In genomic region chr6:142507785-142508162, GRCm38 (mm10) we compare ENCODE assay signal across 8 mouse cellular contexts. TPM values are rescaled to one million over a fixed set of nuclear protein-coding genes. Genes with fewer than 3 reads are reported as not detected.
DNase-seq lines count a peak whose midpoint lies in the region; ATAC-seq and TF ChIP-seq lines count a peak whose summit lies in the region.

Gene Ldhb, minus strand, starts transcription at chr6:142507957.

- H3K4me2 ChIP-seq in neural tube, embryonic 14.5 days (ENCODE audit: low read depth, low read length), result peak within 1 kb of the TSS; percentile 70

- peak within 1 kb of the TSS; percentile 73 for H3K9ac ChIP-seq in neural tube, embryonic 14.5 days (replicated peaks; ENCODE audit: low read depth, low read length)

- peak; percentile 97 for DNase-seq in NIH3T3 (ENCODE audit: low read depth)
- DNase-seq in cerebellum, adult 9-10 months, result peak; percentile 92
- DNase-seq in frontal cortex, adult 2 months (ENCODE audit: extremely low spot score in 1 of 2, low spot score in 1 of 2), result peak; percentile 94 to 97
- DNase-seq in layer of hippocampus, adult 2 months (ENCODE audit: low spot score in 2 of 2), result peak; percentile 92 to 95
- peak; percentile 92 to 94 for DNase-seq in lung, adult 18-20 months
- DNase-seq in thymus, adult 2 months, result peak; percentile 87

- peak; percentile 96 to 99 for ATAC-seq in hematopoietic stem cell, adult 5-6 weeks (replicated peaks in 1 of 2; ENCODE audit: insufficient read depth in 1 of 2, low FRiP score in 2 of 2, low TSS enrichment in 1 of 2, low read depth in 1 of 2, poor library complexity in 2 of 2, severe bottlenecking in 2 of 2)
- peak; percentile 96 for ATAC-seq in neural tube, embryonic 14.5 days (ENCODE audit: low read depth)

- H3K27me3 ChIP-seq in neural tube, embryonic 14.5 days (ENCODE audit: control insufficient read depth, insufficient read depth, low read length), result no peaks in the 10 kb centered on the region
- H3K27me3 ChIP-seq in thymus, adult 2 months (ENCODE audit: control insufficient read depth, insufficient read depth, low read length), result no peaks in the 10 kb centered on the region

- peak; percentile 97 for TF ChIP-seq POLR2A in thymus, adult 2 months (IDR thresholded peaks at IDR 0.05; ENCODE audit: control insufficient read depth, extremely low read depth, insufficient read depth, low read length, poor library complexity)

- H3K27ac ChIP-seq in layer of hippocampus, adult 2 months, result peak within 1 kb of the TSS; percentile 93
- H3K27ac ChIP-seq in neural tube, embryonic 14.5 days (ENCODE audit: low read depth, low read length), result peak within 1 kb of the TSS; percentile 65
- H3K27ac ChIP-seq in thymus, adult 2 months (ENCODE audit: control insufficient read depth, insufficient read depth, low read length), result peak within 1 kb of the TSS; percentile 85

- H3K9me3 ChIP-seq in neural tube, embryonic 14.5 days (ENCODE audit: control insufficient read depth, low read length), result no peaks in the 10 kb centered on the region

- no peaks in the 10 kb centered on the region for H3K36me3 ChIP-seq in neural tube, embryonic 14.5 days (ENCODE audit: control insufficient read depth, insufficient read depth, low read length)
- H3K36me3 ChIP-seq in thymus, adult 2 months (ENCODE audit: control insufficient read depth, insufficient read depth, low read length), result peaks cover 3% of the 10 kb centered on the region

- peak within 1 kb of the TSS; percentile 72 for H3K4me3 ChIP-seq in layer of hippocampus, adult 2 months
- peak within 1 kb of the TSS; percentile 52 for H3K4me3 ChIP-seq in neural tube, embryonic 14.5 days (ENCODE audit: low read depth, low read length)
- H3K4me3 ChIP-seq in thymus, adult 2 months (ENCODE audit: control insufficient read depth, insufficient read depth, low read length), result peak within 1 kb of the TSS; percentile 93

- peaks cover 10% of the 10 kb centered on the region; the same call in 1 of the 2 replicates for H3K4me1 ChIP-seq in neural tube, embryonic 14.5 days (ENCODE audit: control insufficient read depth, insufficient read depth, low read length)
- peaks cover 54% of the 10 kb centered on the region for H3K4me1 ChIP-seq in thymus, adult 2 months (replicated peaks; ENCODE audit: control insufficient read depth, insufficient read depth, low read length)

- WGBS in neural tube, embryonic 14.5 days, result under 1% methylated on average over 16 of the region's 19 CpGs
- under 1% methylated on average over 19 of the region's 19 CpGs for WGBS in thymus, adult 2 months

- no peak for TF ChIP-seq CTCF in layer of hippocampus, adult 2 months (conservative IDR thresholded peaks at IDR 0.05)
- no peak for TF ChIP-seq CTCF in thymus, adult 2 months (IDR thresholded peaks at IDR 0.05; ENCODE audit: borderline replicate concordance, control insufficient read depth, extremely low read depth, insufficient read depth, low read length, poor library complexity)

RNA-seq across cellular contexts. Expression of gene Ldhb, which starts in this region (rescaled TPM):
- polyA plus RNA-seq in frontal cortex, adult 2 months (2012; rRNA removed), result 1,262 and 1,369 TPM in 2 replicates
- total RNA-seq in hematopoietic stem cell, adult 5-6 weeks (2017), result 55.2 and 63.5 TPM in 2 replicates
- 100 to 1,000 TPM; 540 to 581 TPM for total RNA-seq in layer of hippocampus, adult 2 months (2021)
- 568 and 607 TPM in 2 replicates for polyA plus RNA-seq in neural tube, embryonic 14.5 days (2014; fragmentation: Nextera tagmentation; extraction: Ambion mirVana)
- polyA plus RNA-seq in thymus, adult 2 months (2012; rRNA removed), result 394 and 525 TPM in 2 replicates

Comparison
In these comparisons a context has a peak if more than half of its experiments do, and no peak if none do; other contexts are left out.
1. Peak in every context shown above with its lines: DNase-seq, ATAC-seq, H3K4me3 ChIP-seq and H3K27ac ChIP-seq.